Mouse (Mus musculus) embryonic facial prominence, embryonic 15.5 days (tissue): Measurements from ENCODE around the gene Lrrc28. TPM values are rescaled to one million over a fixed set of nuclear protein-coding genes. Genes with fewer than 3 reads are reported as not detected.

ENCODE experiments used
- ATAC-seq: fragments of 200-750 bp; cut with Nextera tagmentation; 2 replicates; pipeline ENCODE4 v1.8.0; 2017; ENCODE audit warnings: low read depth, moderate TSS enrichment; ENCODE audit not compliant: insufficient number of reproducible peaks, low FRiP score, low TSS enrichment
- H3K27ac ChIP-seq: fragments of 300-500 bp; sonication (generic); replicated peaks from 2 replicates; pipeline ENCODE4 v1.5.1; 2015; ENCODE audit warnings: mild to moderate bottlenecking, inconsistent platforms
- H3K27me3 ChIP-seq: fragments of 300-500 bp; sonication (generic); 2 replicates; pipeline ENCODE4 v1.6.1; 2015; ENCODE audit warnings: inconsistent platforms
- H3K36me3 ChIP-seq: fragments of 300-500 bp; sonication (generic); 2 replicates; pipeline ENCODE4 v1.6.1; 2015; ENCODE audit warnings: mild to moderate bottlenecking, inconsistent platforms
- H3K4me1 ChIP-seq: fragments of 300-500 bp; sonication (generic); 2 replicates; pipeline ENCODE4 v1.6.1; 2015; ENCODE audit warnings: inconsistent platforms
- H3K4me2 ChIP-seq: fragments of 300-500 bp; sonication (generic); replicated peaks from 2 replicates; pipeline ENCODE4 v1.6.1; 2015; ENCODE audit warnings: mild to moderate bottlenecking, inconsistent platforms
- H3K4me3 ChIP-seq: fragments of 300-500 bp; sonication (generic); replicated peaks from 2 replicates; pipeline ENCODE4 v1.5.1; 2015; ENCODE audit warnings: mild to moderate bottlenecking, inconsistent platforms
- H3K9ac ChIP-seq: fragments of 300-500 bp; sonication (generic); 2 replicates; pipeline ENCODE4 v1.6.1; 2015; ENCODE audit warnings: inconsistent platforms
- H3K9me3 ChIP-seq: fragments of 300-500 bp; sonication (generic); replicated peaks from 2 replicates; pipeline ENCODE4 v1.6.1; 2016; ENCODE audit warnings: inconsistent platforms
- WGBS: fragments of 180-500 bp; shearing (Covaris S2); methylation state at CpG from one replicate; pipeline ENCODE4 v1.1.7; 2015; 5-methylcytosine and 5-hydroxymethylcytosine counted together
- polyA plus RNA-seq: library from polyadenylated mRNA; unstranded; fragments of >200 nt; fragmentation: Nextera tagmentation; extraction: Ambion mirVana; gene quantifications from 2 replicates; pipeline ENCODE4 v1.2.1, GENCODE M21; 2015

The Lrrc28 gene
- polyA plus RNA-seq, 1 experiment from 2014 or later = 22.4 TPM

DNA sequence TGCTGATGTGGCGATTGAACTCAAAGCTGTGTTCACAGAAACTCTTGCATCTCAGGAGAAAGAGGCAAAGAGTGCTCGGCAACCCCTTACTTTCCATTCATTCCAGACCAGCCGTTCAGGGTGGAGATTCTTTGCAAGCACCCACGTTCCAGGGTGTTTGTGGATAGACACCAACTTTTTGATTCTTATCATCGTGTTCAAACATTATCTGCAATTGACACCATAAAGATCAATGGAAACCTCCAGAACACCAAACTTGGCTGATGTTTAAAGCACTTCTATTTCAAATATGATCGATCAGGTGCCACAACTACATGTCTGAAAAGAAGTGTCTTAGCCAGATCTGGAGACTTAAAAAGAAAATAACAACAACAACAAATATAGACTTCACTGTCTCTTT, 51.2 kb downstream of the Lrrc28 start:
- H3K36me3 ChIP-seq = no peaks in the 10 kb centered on the region
- H3K27ac ChIP-seq = no peak overlapping the region
- no peak overlapping the region for H3K4me2 ChIP-seq
- no peaks in the 10 kb centered on the region for H3K9me3 ChIP-seq
- H3K9ac ChIP-seq = no peak overlapping the region
- H3K4me1 ChIP-seq = peaks cover 11% of the 10 kb centered on the region; the same call in 1 of the 2 replicates
- H3K4me3 ChIP-seq = no peak overlapping the region
- H3K27me3 ChIP-seq = no peaks in the 10 kb centered on the region
- ATAC-seq = no peak
- 89% methylated on average over 6 of the region's 6 CpGs for WGBS

DNA sequence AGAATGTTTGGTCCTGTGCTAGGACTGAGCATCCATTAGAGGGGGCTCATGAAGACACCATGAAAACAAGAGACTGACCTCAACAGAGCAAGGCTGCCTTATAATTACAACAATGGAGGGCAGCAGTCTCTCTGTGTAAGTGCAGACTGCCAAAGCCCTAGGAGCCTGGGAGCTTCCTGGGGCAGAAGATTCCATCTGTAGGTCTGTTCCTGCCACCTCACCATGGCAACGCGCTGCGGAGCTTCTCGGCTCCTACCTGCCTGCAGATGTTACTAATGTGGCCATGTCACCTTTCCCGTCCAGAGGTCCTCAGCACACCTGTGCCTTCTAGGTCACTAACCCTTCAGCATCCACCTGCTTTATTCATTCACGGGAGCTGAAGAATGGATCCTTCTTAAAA, 52.4 kb downstream of the Lrrc28 start:
- no peaks in the 10 kb centered on the region for H3K36me3 ChIP-seq
- H3K4me3 ChIP-seq = no peak overlapping the region
- 92% methylated on average over 6 of the region's 6 CpGs for WGBS
- no peak for ATAC-seq
- H3K27me3 ChIP-seq = no peaks in the 10 kb centered on the region
- no peak overlapping the region for H3K4me2 ChIP-seq
- H3K9me3 ChIP-seq = no peaks in the 10 kb centered on the region
- peaks cover 6% of the 10 kb centered on the region; the same call in 1 of the 2 replicates for H3K4me1 ChIP-seq
- no peak overlapping the region for H3K27ac ChIP-seq
- H3K9ac ChIP-seq = no peak overlapping the region

DNA sequence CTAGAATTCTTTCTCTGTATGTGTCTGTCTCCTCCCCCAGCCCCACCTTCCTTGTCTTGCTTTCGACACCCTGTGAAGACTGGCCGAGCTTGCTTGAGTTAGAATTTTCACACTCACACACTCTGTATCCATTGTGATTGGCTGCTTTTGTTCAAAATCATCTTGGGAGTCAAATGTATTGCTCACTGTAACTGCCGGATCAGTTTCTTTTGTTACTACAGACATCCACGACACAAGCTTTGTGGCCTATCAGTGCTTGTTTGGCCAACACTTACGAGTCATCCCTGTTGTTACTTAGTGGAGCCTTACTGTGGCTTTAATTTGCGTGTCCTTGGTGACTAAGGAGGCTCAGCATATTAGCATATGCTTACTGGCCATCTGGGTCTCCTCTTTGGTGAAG, 56.3 kb downstream of the Lrrc28 start:
- Histone ChIP-seq H3K9me3 (no peaks in the 10 kb centered on the region), H3K4me2 (no peak overlapping the region), H3K36me3 (no peaks in the 10 kb centered on the region), H3K27me3 (no peaks in the 10 kb centered on the region), H3K9ac (no peak overlapping the region), H3K27ac (no peak overlapping the region), H3K4me1 (no peaks in the 10 kb centered on the region), H3K4me3 (no peak overlapping the region)
- no peak for ATAC-seq
- 62% methylated on average over 6 of the region's 6 CpGs for WGBS

DNA sequence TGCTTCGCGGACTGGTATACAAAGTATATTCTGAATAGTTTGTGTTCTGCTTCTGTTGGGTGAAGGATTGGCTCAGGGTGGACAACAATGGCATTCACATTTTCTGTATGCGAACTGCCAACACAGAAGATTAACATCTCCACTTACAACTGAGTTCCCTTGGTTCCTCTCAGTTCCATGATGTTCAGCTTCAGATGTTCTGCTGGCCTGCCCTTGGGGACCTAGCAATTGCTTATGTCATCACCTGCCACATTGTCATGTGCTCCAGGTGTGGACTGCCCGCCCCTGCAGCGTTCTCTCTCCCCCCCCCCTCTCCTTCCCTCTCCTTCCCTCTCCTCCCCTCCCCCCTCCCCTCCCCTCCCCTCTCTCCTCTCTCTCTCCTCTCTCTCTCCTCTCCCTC, 58.6 kb downstream of the Lrrc28 start:
- ATAC-seq = no peak

DNA sequence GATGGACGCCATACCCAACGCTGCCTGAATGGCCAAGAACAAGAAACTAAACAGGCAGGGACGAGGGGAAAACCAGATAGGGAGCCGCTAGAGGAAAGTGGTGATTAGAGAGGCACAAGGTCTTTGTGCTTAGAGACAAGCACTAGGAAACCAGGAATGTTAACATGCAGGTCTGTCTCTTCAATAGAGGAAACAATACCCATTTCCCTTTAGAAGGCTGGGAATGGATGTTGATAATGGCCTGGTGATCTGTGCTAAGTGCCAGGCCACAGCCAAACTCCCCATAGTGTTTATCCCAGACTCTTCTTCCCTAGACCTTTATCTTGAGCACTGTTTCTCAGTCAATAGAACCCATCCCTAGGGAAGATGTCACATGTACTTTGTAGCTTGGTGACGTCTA, 61.2 kb downstream of the Lrrc28 start:
- no peak overlapping the region for H3K4me2 ChIP-seq
- H3K4me3 ChIP-seq = no peak overlapping the region
- 79% methylated on average over 5 of the region's 5 CpGs for WGBS
- no peaks in the 10 kb centered on the region for H3K9me3 ChIP-seq
- H3K27me3 ChIP-seq = no peaks in the 10 kb centered on the region
- ATAC-seq = no peak
- H3K9ac ChIP-seq = no peak overlapping the region
- no peak overlapping the region for H3K27ac ChIP-seq
- H3K36me3 ChIP-seq = no peaks in the 10 kb centered on the region
- H3K4me1 ChIP-seq = no peaks in the 10 kb centered on the region

More for the DNA sequence above, 58.6 kb downstream of the Lrrc28 start:
- Histone ChIP-seq H3K4me3 (no peak overlapping the region), H3K27ac (no peak overlapping the region), H3K4me2 (no peak overlapping the region), H3K36me3 (no peaks in the 10 kb centered on the region), H3K9ac (no peak overlapping the region), H3K9me3 (no peaks in the 10 kb centered on the region), H3K27me3 (no peaks in the 10 kb centered on the region), H3K4me1 (no peaks in the 10 kb centered on the region)
- 85% methylated on average over 5 of the region's 5 CpGs for WGBS

DNA sequence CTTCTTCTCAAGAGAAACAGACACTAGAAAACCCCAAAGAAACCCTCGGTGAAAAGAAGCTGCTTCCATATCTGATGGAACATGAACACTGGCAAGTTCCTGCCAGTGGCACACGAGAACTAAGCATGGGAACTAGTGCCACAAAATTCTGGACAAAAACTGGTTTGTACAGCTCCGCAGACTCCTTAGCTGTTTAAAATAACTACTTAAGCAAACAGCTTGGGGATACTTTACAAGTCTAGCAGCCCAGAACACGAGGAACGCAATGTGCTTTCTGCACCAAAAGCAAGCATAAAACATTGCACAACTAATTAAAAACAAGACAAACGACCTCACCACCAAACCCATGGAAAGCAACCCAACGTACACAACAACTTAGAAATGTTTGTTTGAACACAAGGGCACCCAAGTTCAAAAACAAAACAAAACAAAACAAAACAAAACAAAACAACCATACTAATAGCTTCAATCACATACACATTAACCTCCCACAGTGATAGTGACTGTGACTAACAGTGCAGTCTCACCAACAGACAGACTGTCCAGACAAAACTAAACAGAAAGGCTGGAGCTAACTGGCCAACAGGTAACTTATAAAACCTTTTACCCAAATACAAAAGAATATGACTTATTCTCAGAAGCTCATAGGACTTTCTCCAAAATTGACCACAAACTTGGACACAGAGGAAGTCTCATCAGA, 66.1 kb downstream of the Lrrc28 start:
- H3K36me3 ChIP-seq = no peaks in the 10 kb centered on the region
- 37% methylated on average over 7 of the region's 7 CpGs for WGBS
- H3K4me3 ChIP-seq = no peak overlapping the region
- no peaks in the 10 kb centered on the region for H3K9me3 ChIP-seq
- H3K27me3 ChIP-seq = no peaks in the 10 kb centered on the region
- no peak overlapping the region for H3K9ac ChIP-seq
- 0 out of 2 replicates have a peak, but pooled peaks cover 3% of the 10 kb centered on the region for H3K4me1 ChIP-seq
- peak overlapping the region; percentile 58 for H3K27ac ChIP-seq
- no peak for ATAC-seq
- H3K4me2 ChIP-seq = no peak overlapping the region

DNA sequence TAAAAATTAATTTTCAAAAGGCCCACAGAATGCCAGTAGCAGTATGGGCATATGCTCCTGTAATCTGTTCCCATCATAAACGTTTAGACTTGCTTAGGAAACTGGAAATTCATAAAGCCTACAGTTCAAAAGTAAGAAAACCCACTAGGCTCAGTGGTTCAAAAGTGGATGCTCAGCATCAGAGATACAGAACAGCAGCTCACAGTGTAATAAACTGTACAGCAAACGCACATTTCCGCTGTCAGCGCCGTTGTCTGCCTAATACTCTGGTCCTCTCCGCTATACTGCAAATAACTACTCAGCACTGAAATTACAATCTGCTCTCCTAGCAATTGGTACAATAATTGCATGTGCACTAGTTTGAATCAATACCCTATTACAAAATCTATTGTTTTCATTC, 67.0 kb downstream of the Lrrc28 start:
- Histone ChIP-seq H3K9me3 (no peaks in the 10 kb centered on the region), H3K4me2 (no peak overlapping the region), H3K27me3 (no peaks in the 10 kb centered on the region), H3K4me3 (no peak overlapping the region), H3K27ac (peak overlapping the region; percentile 63; the same call in 1 of the 2 replicates), H3K9ac (no peak overlapping the region), H3K4me1 (0 out of 2 replicates have a peak, but pooled peaks cover 3% of the 10 kb centered on the region), H3K36me3 (no peaks in the 10 kb centered on the region)
- no peak for ATAC-seq
- 78% methylated on average over 6 of the region's 6 CpGs for WGBS

DNA sequence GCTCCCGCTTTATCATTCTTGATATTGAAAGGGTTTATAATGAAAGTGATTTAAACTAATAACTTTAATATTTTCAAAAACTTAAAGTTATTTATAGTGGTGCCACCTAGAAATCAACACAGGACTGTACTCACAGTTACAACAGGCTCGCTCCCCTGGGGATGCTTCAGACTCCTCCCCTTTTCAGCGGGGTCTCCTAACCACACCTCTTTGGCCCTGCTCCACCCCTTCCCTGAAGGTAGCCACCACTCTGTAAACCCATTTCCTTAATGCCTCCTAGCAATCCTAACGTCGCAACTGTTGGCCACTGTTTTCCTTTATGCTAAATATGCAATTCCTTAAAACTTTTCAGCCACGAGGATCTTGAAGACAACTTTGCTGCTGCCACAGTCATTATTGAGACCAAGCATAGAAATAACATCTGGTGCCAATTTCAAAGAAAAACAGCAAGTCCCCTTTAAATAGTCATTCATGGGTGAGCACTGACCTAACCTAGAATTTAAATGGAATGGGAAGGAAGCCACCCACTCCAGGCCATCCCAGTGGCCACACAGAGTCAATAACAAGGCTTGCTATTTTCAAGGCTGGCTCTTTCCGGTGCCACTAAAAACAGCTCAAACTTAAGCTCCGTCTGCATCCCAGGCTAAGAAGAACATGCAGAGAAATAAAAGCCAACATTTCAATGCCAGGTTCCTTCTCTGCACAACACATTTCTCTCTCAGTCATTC, 78.4 kb downstream of the Lrrc28 start:
- Histone ChIP-seq H3K4me2 (no peak overlapping the region), H3K4me1 (peaks cover 29% of the 10 kb centered on the region), H3K27me3 (no peaks in the 10 kb centered on the region), H3K27ac (peak overlapping the region; percentile 31), H3K9me3 (no peaks in the 10 kb centered on the region), H3K9ac (no peak overlapping the region), H3K36me3 (no peaks in the 10 kb centered on the region), H3K4me3 (no peak overlapping the region)
- WGBS = 42% methylated on average over 8 of the region's 8 CpGs
- 0 out of 2 replicates have a peak, but pooled peaks have one; percentile 65 for ATAC-seq

DNA sequence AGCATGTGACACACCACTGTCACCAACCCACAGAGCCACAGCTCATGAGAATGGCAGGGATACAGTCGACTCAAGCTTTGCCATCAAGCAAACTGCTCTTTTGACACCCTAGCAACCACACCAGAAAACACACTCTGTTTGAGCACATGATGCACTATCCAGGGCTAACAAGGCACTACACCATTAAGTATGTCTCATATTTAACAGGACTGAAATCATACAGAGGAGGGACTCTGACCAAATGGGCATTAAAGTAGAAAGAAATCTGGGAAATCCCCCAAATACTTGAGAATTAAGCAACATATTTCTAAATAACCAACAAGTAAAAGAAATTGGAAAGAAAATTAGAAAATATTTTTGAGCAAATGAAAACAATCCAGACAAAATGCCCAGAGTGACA, 79.9 kb downstream of the Lrrc28 start:
- Histone ChIP-seq H3K27me3 (no peaks in the 10 kb centered on the region), H3K9ac (no peak overlapping the region), H3K9me3 (no peaks in the 10 kb centered on the region), H3K36me3 (no peaks in the 10 kb centered on the region), H3K4me3 (no peak overlapping the region), H3K4me1 (peaks cover 21% of the 10 kb centered on the region), H3K27ac (no peak overlapping the region), H3K4me2 (no peak overlapping the region)
- WGBS = 79% methylated on average over 1 of the region's 1 CpGs
- ATAC-seq = no peak

DNA sequence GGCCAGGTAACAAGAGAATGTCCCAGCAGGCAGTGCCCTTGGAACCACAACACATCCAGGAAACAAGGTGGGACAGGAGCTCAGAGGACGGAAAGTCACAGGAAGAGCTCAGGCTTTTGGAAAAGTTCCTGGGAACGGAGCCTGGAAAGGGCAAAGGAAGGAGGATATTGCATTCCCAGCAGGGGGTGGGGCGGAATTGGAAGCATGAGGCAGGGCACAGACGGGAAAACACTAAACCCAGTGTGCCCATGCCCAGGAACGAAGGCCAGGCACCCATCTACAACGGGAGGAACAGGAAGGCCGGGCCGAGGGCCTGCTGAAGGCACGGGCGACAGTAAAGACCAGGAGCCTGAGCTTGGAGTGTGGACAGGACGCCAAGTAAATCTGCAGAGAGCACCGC, 82.9 kb downstream of the Lrrc28 start:
- H3K27ac ChIP-seq = 0 out of 2 replicates have a peak overlapping the region, but pooled peaks have one; percentile 40
- H3K9ac ChIP-seq = no peak overlapping the region
- H3K4me1 ChIP-seq = peaks cover 20% of the 10 kb centered on the region
- WGBS = 49% methylated on average over 12 of the region's 12 CpGs
- ATAC-seq = no peak
- H3K4me3 ChIP-seq = no peak overlapping the region
- H3K27me3 ChIP-seq = no peaks in the 10 kb centered on the region
- no peak overlapping the region for H3K4me2 ChIP-seq
- no peaks in the 10 kb centered on the region for H3K36me3 ChIP-seq
- H3K9me3 ChIP-seq = no peaks in the 10 kb centered on the region

DNA sequence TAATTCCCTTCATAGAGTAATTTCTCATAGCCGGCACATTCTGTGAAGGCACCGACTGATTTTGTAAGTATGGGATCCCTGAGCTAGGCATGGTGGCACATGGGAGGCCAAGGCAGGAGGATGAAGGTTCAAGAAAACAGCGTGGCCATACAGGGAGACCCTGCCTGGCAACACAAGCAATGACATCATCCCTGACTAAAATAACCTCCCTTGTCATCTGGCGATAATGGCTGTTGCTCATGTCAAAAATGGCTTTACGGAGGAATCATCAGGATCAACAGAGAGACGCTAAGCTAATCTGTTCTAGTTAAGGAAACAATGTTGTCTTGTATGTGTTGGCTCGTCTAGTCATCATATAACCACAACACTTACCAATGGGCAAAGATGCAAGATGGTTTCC, 85.6 kb downstream of the Lrrc28 start:
- Histone ChIP-seq H3K36me3 (no peaks in the 10 kb centered on the region), H3K9me3 (no peaks in the 10 kb centered on the region), H3K27me3 (no peaks in the 10 kb centered on the region), H3K4me3 (no peak overlapping the region), H3K4me1 (peaks cover 6% of the 10 kb centered on the region), H3K4me2 (no peak overlapping the region), H3K9ac (no peak overlapping the region), H3K27ac (no peak overlapping the region)
- ATAC-seq = no peak
- 76% methylated on average over 7 of the region's 7 CpGs for WGBS
